Mouse (Mus musculus) liver, postnatal 0 days (tissue): ENCODE results near the gene Ehbp1.

Experiments used
- CTCF ChIP-seq: sonication (generic); IDR thresholded peaks from 2 replicates; pipeline ENCODE4 v1.5.1; 2016; ENCODE audit warnings: antibody characterized with exemption, low read depth
- EP300 ChIP-seq: IDR thresholded peaks from 2 replicates; pipeline ENCODE4 v1.6.1; 2016; ENCODE audit warnings: antibody characterized with exemption, low read depth, mild to moderate bottlenecking

GRCm38 (mm10) chr11:22225619-22226018 lies 116.5 kb downstream of the Ehbp1 start:
- TF ChIP-seq CTCF (peak; percentile 75), EP300 (no peak)
